Mouse (Mus musculus) frontal cortex, postnatal 10 days (tissue): ENCODE measurements at regions not wholly inside any gene's neighbourhood (a gene's known extent, or its start where the extent isn't known, plus 50 kb on each side); places are given as distances from the start of the nearest gene placed in this dataset.

Experiments used
- DNase-seq, 2 experiments: peaks; one replicate each; pipeline ENCODE4 v3.0.0; 2022; ENCODE audit warnings: low spot score in 2 of 2, mixed read lengths in 1 of 2

GRCm38 (mm10) chr10:44646615-44647014 lies 118.3 kb upstream of the Prdm1 start:
- DNase-seq: no peak

DNA sequence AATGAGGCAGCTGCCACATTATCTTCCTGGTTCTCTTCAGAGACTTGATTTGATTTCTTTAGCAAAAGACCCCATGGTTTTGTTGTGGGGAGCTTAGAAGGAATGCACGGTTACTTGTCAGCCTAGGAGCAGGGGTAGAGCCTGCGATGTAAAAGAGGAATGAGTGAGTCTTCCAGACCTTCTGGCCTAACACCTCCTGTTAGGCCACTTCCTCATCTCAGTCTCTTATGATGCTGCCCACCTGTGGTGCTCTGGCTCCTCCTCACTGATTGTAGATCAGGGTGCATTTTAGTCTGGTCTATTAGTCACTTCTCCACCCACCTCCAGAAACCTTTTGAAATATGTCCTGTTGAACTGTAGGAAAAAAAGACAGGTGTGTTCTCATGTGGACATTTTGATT lies 113.3 kb upstream of the Prdm1 start:
- DNase-seq: no peak

DNA sequence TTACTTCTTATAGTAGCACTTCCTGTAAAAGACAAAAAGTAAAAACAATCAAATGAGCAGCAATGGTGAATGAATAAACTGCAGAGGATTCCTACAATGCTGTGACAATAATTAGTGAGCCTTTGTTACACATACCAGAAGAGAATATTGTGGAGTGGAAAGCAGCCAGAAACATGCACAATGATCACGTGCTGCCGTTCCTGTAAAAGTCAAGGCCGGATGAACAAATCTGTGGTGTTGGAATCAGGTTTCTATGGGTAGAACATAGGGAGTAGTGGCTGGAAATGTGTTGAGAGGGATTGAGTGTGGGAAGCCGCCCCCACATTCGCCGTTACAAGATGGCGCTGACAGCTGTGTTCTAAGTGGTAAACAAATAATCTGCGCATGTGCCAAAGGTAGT lies 112.3 kb upstream of the Prdm1 start:
- DNase-seq: no peak

- no peak for DNase-seq
These were observed 110.4 kb upstream of the Prdm1 start for GRCm38 (mm10) chr10:44638678-44639077.

DNA sequence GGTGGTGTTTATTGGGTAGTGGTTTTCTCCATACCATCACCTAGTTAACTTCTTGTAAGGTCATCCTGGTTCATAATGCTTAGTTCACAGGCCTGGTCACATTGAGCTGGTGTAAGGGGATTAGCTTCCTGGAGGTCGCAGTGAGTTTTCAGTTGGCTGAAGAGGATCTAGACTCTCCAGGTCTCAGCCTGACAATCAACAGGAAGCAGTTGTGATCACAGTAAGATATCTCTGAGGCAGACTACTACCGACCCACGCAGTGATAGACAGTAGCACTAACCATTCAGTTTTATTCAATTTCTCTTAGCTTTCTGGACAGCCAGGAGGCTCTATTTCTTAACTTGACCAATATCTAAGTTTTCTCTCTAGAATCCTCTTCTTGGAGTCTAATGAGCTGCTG lies 108.5 kb upstream of the Prdm1 start:
- DNase-seq: no peak

- DNase-seq: no peak
These were observed 107.8 kb upstream of the Prdm1 start for GRCm38 (mm10) chr10:44636061-44636460.

GRCm38 (mm10) chr10:44631584-44631983 lies 103.3 kb upstream of the Prdm1 start:
- no peak for DNase-seq

- DNase-seq: peak in 1 of 2 experiments; percentile 5
These were observed 102.2 kb upstream of the Prdm1 start for GRCm38 (mm10) chr10:44630485-44630884.

DNA sequence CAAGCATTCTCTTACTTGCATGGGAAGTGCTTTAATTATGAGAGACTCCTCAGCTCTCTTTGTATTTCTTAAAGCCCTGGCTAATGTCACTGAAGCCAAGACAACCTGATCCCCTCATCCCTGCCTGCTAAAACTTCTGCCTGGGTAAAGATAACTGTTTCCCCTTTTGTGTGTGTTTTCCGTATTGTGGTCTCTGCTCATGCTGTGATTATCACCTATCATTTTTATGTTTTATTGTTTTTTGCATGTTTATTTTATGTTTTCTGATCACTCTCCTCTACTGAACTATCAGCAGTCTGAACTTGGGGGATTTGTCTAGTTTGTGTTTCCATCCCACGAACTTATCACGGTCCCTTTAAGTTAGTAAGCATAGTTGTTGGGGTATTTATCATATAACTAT lies 100.1 kb upstream of the Prdm1 start:
- no peak for DNase-seq

- DNase-seq: no peak
These were observed 99.1 kb upstream of the Prdm1 start for GRCm38 (mm10) chr10:44627431-44627830.

GRCm38 (mm10) chr10:44625521-44625920 lies 97.2 kb upstream of the Prdm1 start:
- DNase-seq: no peak

DNA sequence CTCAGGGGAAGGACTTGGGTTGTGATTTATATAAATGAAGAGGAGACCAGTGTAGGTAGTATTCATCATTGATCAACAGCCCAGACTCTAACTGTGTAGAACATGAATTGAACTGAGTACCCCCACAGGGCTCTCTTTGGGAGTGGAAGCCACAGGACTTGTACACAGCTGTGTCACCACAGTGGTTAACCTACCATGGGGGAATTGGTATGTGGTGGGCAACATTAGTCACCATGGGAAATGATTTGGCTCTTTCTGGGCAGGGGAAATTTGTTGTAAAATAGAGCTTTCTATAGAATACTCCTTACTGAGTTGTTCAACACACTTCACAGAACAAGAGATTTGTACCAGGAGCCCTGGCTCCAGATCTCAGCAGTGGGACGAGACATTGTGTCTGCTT lies 87.3 kb upstream of the Prdm1 start:
- no peak for DNase-seq

- no peak for DNase-seq
These were observed 84.3 kb upstream of the Prdm1 start for GRCm38 (mm10) chr10:44612571-44612970.

GRCm38 (mm10) chr10:44611399-44611798 lies 83.1 kb upstream of the Prdm1 start:
- no peak for DNase-seq

DNA sequence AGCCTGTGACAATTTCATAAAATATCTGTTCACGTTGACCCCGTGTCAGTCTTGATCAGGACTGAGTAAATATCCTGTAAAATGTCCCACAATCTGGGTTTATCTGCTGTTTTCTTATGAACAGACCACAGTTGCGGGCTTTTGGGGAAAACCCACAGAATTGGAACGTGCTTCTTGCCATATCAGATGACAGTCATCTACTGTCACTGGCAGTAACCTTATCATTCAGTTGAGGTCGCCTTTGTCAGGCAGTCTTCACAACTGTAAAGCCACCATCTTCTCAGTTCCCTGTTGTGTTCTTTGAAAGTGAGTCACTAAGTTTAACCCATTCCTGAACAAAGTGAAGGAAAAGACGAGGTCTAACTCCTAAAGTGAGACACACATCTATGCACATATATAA lies 80.9 kb upstream of the Prdm1 start:
- no peak for DNase-seq

GRCm38 (mm10) chr10:44607334-44607851 lies 79.1 kb upstream of the Prdm1 start:
- DNase-seq: no peak

GRCm38 (mm10) chr10:44604512-44604911 lies 76.2 kb upstream of the Prdm1 start:
- DNase-seq: no peak

DNA sequence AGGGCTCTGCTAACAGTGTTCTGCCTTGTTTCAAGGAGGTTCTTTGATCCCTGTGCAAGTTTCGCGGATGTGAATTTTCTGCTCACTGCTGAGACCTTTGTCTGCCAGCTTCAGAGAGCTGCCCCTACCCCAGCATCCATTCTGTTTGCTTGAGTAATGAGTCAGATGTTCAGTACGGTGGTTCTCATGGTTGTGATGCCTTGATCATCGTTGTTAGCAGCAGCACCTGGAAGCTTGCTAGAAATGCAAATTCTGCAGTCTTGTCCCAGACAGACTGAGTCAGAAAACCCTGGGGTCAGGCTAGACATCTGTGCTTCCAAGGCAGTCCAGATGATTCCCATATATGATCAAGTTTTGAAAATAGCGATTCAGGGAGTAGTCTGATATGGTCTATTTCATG lies 75.2 kb upstream of the Prdm1 start:
- DNase-seq: no peak

DNA sequence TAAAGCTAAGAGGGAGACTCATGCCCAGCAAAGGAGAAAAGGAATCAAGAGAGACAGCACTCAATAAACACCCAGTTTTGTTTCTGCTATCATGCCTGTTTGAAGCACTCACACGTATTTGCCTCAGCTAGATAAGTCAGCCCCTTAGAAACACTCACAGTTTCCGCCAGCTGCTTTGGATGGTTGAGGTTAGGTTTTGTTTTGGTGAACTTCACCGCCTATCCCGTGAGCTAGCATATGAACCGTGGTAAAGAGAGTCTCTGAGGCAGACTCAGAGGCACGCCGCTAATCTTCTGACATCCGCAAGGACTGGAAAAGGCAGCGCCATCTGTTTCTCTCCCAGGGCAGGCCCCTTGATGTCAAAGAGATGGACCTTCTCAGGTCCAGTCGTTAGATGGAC lies 73.2 kb upstream of the Prdm1 start:
- no peak for DNase-seq

DNA sequence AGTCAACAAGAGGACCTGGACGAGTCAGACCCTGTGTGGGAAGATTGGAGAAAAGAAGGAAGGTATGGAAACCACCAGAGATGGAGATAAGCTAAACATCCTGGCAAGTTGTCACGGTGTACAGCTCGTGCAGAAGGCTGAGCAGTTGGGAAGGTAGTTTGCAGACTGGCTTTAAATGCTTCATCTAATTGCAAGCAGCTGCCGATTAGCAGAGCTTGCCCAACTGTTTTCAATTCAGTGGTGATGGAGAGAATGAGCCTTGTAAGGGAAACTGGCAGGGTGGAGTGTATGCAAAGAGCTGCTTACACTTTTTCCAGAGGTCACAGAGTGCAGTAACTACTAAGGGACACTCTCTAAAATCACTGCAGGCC lies 71.6 kb upstream of the Prdm1 start:
- no peak for DNase-seq

GRCm38 (mm10) chr10:44599331-44599963 lies 71.1 kb upstream of the Prdm1 start:
- DNase-seq: no peak

DNA sequence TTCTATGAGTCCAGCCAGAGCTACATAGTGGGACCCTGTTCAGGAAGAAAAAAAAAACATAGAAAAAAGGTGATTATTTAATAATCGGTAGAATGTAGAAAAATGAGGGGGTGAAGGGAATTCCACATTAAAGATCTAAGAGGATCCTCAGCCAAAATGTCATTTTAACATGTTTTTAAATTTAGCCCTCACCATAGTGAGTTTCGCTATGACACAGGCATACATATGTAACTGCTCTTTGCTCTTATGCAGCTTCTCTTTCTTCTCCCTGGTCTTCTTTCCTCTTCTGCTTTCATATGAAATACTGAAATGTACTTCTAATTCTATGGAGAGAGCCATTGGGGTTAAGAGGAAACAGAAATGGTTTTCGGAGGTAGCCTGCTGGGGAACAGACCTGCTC lies 70.3 kb upstream of the Prdm1 start:
- no peak for DNase-seq

DNA sequence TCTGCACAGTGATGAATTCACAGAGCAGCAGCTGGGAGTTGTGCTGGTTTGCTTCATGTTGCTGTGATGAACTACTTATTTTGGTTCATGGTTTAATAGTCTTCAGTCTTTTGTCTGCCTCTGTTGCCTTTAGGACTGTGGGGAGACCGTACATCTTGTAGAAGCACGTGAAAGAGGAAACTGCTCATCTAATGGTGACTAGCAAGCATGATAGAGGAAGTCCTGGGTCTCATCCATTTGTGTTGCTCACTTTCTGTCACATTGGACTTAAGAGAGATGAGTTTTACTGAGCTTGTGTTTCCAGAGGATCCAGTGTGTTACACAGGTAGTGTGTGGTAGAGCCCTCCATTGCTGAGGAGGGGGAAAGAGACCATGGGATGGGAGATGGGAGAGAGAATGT lies 67.6 kb upstream of the Prdm1 start:
- no peak for DNase-seq

- no peak for DNase-seq
These were observed 61.5 kb upstream of the Prdm1 start for GRCm38 (mm10) chr10:44589842-44590241.
